Mouse (Mus musculus) kidney, adult 2 months (tissue): ENCODE measurements around the gene Ak6.

Source experiments
- CTCF ChIP-seq: fragments of 200-500 bp; conservative IDR thresholded peaks from 2 replicates; pipeline ENCODE4 v1.5.1; 2011; ENCODE audit warnings: low read depth, mild to moderate bottlenecking, control low read depth, low read length, moderate library complexity, mixed read lengths; ENCODE audit not compliant: insufficient read depth, insufficient read length
- POLR2A ChIP-seq: fragments of 200-500 bp; IDR thresholded peaks from one replicate; pipeline ENCODE4 v1.6.1; 2011; ENCODE audit warnings: low read depth, low read length, control low read depth

GRCm38 (mm10) chr13:100605845-100606244 lies 44.9 kb upstream of the Ak6 start:
- no peak for TF ChIP-seq CTCF
- TF ChIP-seq POLR2A: no peak
